Mouse (Mus musculus) CH12.LX (cell line): ENCODE measurements around the gene Ppp1r14a. TPM values are rescaled to one million over a fixed set of nuclear protein-coding genes. Genes with fewer than 3 reads are reported as not detected.

Experiments
- DNase-seq: peaks from one replicate; pipeline ENCODE4 v3.0.0-alpha.2; 2013; ENCODE audit errors: extremely low read depth
- H3K27ac ChIP-seq: 2 replicates; pipeline ENCODE4 v1.5.1; 2012; ENCODE audit warnings: low read depth, mild to moderate bottlenecking, control low read depth, moderate library complexity; ENCODE audit not compliant: insufficient read depth
- H3K27me3 ChIP-seq: replicated peaks from 2 replicates; pipeline ENCODE3; 2012; ENCODE audit warnings: inconsistent platforms
- H3K36me3 ChIP-seq, 2 experiments: replicated peaks in 1 of 2; 2 replicates each; pipeline versions ENCODE3 to v1.6.1; 2012; ENCODE audit warnings: inconsistent platforms in 1 of 2, low read length in 1 of 2, mild to moderate bottlenecking in 1 of 2, mixed read lengths in 1 of 2, moderate library complexity in 1 of 2; ENCODE audit not compliant: control insufficient read depth in 1 of 2, insufficient read depth in 1 of 2
- H3K4me1 ChIP-seq, 2 experiments: 2 replicates each; pipeline ENCODE4 v1.6.1; 2012; ENCODE audit warnings: inconsistent platforms in 1 of 2, moderate library complexity in 1 of 2; ENCODE audit not compliant: insufficient read depth in 2 of 2, control insufficient read depth in 1 of 2
- H3K4me2 ChIP-seq: 2 replicates; pipeline ENCODE4 v1.6.1; 2012; ENCODE audit warnings: low read depth, mild to moderate bottlenecking, control low read depth; ENCODE audit not compliant: poor library complexity, insufficient read depth, severe bottlenecking
- H3K4me3 ChIP-seq, 3 experiments: fragments of 150-350 bp in 1 of 3; sonication (generic) in 1 of 3; replicated peaks in 1 of 3; 2 replicates each; pipeline versions ENCODE3 to v1.5.1; 2011 to 2012; ENCODE audit warnings: low read depth in 2 of 3, low read length in 2 of 3, mild to moderate bottlenecking in 2 of 3, moderate library complexity in 2 of 3, control low read depth in 1 of 3, improper control_type of control experiment in 1 of 3, inconsistent platforms in 1 of 3, mixed read lengths in 1 of 3; ENCODE audit not compliant: poor library complexity in 1 of 3
- H3K79me2 ChIP-seq: replicated peaks from 2 replicates; pipeline ENCODE4 v1.6.1; 2012; ENCODE audit warnings: mild to moderate bottlenecking, moderate library complexity; ENCODE audit not compliant: control insufficient read depth, poor library complexity, insufficient read depth, severe bottlenecking; ENCODE audit errors: extremely low read depth
- H3K9ac ChIP-seq: 2 replicates; pipeline ENCODE4 v1.6.1; 2012; ENCODE audit warnings: low read depth, mild to moderate bottlenecking, control low read depth, moderate library complexity; ENCODE audit not compliant: insufficient read depth
- H3K9me3 ChIP-seq: replicated peaks from 2 replicates; pipeline ENCODE3; 2012; ENCODE audit warnings: low read length, inconsistent platforms, mixed read lengths
- BHLHE40 ChIP-seq: IDR thresholded peaks from 2 replicates; pipeline ENCODE4 v1.6.1; 2011; ENCODE audit warnings: mild to moderate bottlenecking, low read depth, low read length, improper control_type of control experiment
- CHD1 ChIP-seq: IDR thresholded peaks from 2 replicates; pipeline ENCODE4 v1.6.1; 2012; ENCODE audit warnings: low read depth, low read length, improper control_type of control experiment, inconsistent platforms
- CHD2 ChIP-seq: IDR thresholded peaks from 2 replicates; pipeline ENCODE4 v1.6.1; 2011; ENCODE audit warnings: low read length, improper control_type of control experiment
- CTCF ChIP-seq, 2 experiments: IDR thresholded peaks in 1 of 2; conservative IDR thresholded peaks in 1 of 2; 2 replicates each; pipeline ENCODE4 v1.5.1; 2011 to 2012; ENCODE audit warnings: low read depth in 2 of 2, low read length in 2 of 2, improper control_type of control experiment in 1 of 2, inconsistent platforms in 1 of 2, mild to moderate bottlenecking in 1 of 2, moderate library complexity in 1 of 2
- ELF1 ChIP-seq: IDR thresholded peaks from 2 replicates; pipeline ENCODE4 v1.6.1; 2014; ENCODE audit warnings: low read depth, mild to moderate bottlenecking, inconsistent platforms, low read length, improper control_type of control experiment
- EP300 ChIP-seq: IDR thresholded peaks from 2 replicates; pipeline ENCODE4 v1.6.1; 2011; ENCODE audit warnings: low read length, improper control_type of control experiment
- ETS1 ChIP-seq: conservative IDR thresholded peaks from 2 replicates; pipeline ENCODE4 v1.6.1; 2012; ENCODE audit warnings: low read depth, mild to moderate bottlenecking, inconsistent platforms, low read length, improper control_type of control experiment, moderate library complexity
- GABPA ChIP-seq: IDR thresholded peaks from 2 replicates; pipeline ENCODE4 v1.6.1; 2012; ENCODE audit warnings: low read depth, low read length, improper control_type of control experiment, inconsistent platforms; ENCODE audit not compliant: insufficient replicate concordance
- JUN ChIP-seq: IDR thresholded peaks from 2 replicates; pipeline ENCODE4 v1.6.1; 2011; ENCODE audit warnings: low read depth, mild to moderate bottlenecking, low read length, improper control_type of control experiment, moderate library complexity; ENCODE audit not compliant: insufficient read depth
- JUND ChIP-seq: conservative IDR thresholded peaks from 2 replicates; pipeline ENCODE4 v1.6.1; 2011; ENCODE audit warnings: low read depth, low read length, improper control_type of control experiment
- KAT2A ChIP-seq: IDR thresholded peaks from 2 replicates; pipeline ENCODE4 v1.6.1; 2012; ENCODE audit warnings: low read length, improper control_type of control experiment, inconsistent platforms; ENCODE audit not compliant: insufficient replicate concordance
- MAFK ChIP-seq: IDR thresholded peaks from 2 replicates; pipeline ENCODE4 v1.6.1; 2011; ENCODE audit warnings: low read length, improper control_type of control experiment; ENCODE audit not compliant: insufficient replicate concordance
- MAX ChIP-seq: IDR thresholded peaks from 2 replicates; pipeline ENCODE4 v1.6.1; 2011; ENCODE audit warnings: low read length, improper control_type of control experiment
- MAZ ChIP-seq: IDR thresholded peaks from 2 replicates; pipeline ENCODE4 v1.6.1; 2012; ENCODE audit warnings: low read depth, mild to moderate bottlenecking, inconsistent platforms, low read length, improper control_type of control experiment, moderate library complexity
- MEF2A ChIP-seq: IDR thresholded peaks from 2 replicates; pipeline ENCODE4 v1.6.1; 2014; ENCODE audit warnings: low read depth, mild to moderate bottlenecking, inconsistent platforms, low read length, improper control_type of control experiment, borderline replicate concordance
- MXI1 ChIP-seq: IDR thresholded peaks from 2 replicates; pipeline ENCODE4 v1.6.1; 2011; ENCODE audit warnings: mild to moderate bottlenecking, low read depth, low read length, improper control_type of control experiment
- NRF1 ChIP-seq: IDR thresholded peaks from 2 replicates; pipeline ENCODE4 v1.6.1; 2014; ENCODE audit warnings: low read depth, mild to moderate bottlenecking, inconsistent platforms, low read length, improper control_type of control experiment, moderate library complexity
- PAX5 ChIP-seq: IDR thresholded peaks from 2 replicates; pipeline ENCODE4 v1.6.1; 2012; ENCODE audit warnings: low read length, inconsistent platforms, mixed read lengths
- POLR2A ChIP-seq: IDR thresholded peaks from 2 replicates; pipeline ENCODE4 v1.6.1; 2011; ENCODE audit warnings: low read depth, mild to moderate bottlenecking, improper control_type of control experiment, low read length
- RAD21 ChIP-seq: IDR thresholded peaks from 2 replicates; pipeline ENCODE4 v1.6.1; 2011; ENCODE audit warnings: low read depth, mild to moderate bottlenecking, low read length, improper control_type of control experiment, moderate library complexity
- SMC3 ChIP-seq: IDR thresholded peaks from 2 replicates; pipeline ENCODE4 v1.6.1; 2011; ENCODE audit warnings: low read depth, low read length, improper control_type of control experiment
- UBTF ChIP-seq: IDR thresholded peaks from 2 replicates; pipeline ENCODE4 v1.6.1; 2012; ENCODE audit warnings: low read depth, mild to moderate bottlenecking, inconsistent platforms, low read length, improper control_type of control experiment, moderate library complexity
- ZKSCAN1 ChIP-seq: IDR thresholded peaks from 2 replicates; pipeline ENCODE4 v1.6.1; 2012; ENCODE audit warnings: low read depth, inconsistent platforms, low read length, improper control_type of control experiment, borderline replicate concordance
- ZMIZ1 ChIP-seq: IDR thresholded peaks from 2 replicates; pipeline ENCODE4 v1.6.1; 2012; ENCODE audit warnings: low read depth, mild to moderate bottlenecking, inconsistent platforms, low read length, improper control_type of control experiment
- ZNF384 ChIP-seq: IDR thresholded peaks from 2 replicates; pipeline ENCODE4 v1.6.1; 2012; ENCODE audit warnings: low read depth, low read length, improper control_type of control experiment, inconsistent platforms
- dilution Hi-C: fragments of 300-500 bp; cut with MboI; formaldehyde crosslinking; loops from 2 replicates; pipeline ENCODE4 v1.14.3; 2020; ENCODE audit warnings: low sequenced_read_pairs; ENCODE audit not compliant: extremely low pct_unique_long_range_greater_than_20kb, extremely low pct_ligation_motif_present
- in situ Hi-C: fragments of 300-500 bp; cut with MboI; formaldehyde crosslinking; loops from 3 replicates; pipeline ENCODE4 v1.14.3; 2019; ENCODE audit warnings: low sequenced_read_pairs, low pct_ligation_motif_present, low pct_unique_long_range_greater_than_20kb, mixed read lengths
- polyA plus RNA-seq: library from polyadenylated mRNA; unstranded; fragments of >175 nt; gene quantifications from 2 replicates; pipeline ENCODE4 v1.2.1, GENCODE M21; 2012; ENCODE audit warnings: low read depth; ENCODE audit not compliant: insufficient read length
- total RNA-seq, 2 experiments: library from RNA; depleted of rRNA; stranded (reverse); fragments of 300-350 nt in 1 of 2; fragments of >200 nt in 1 of 2; gene quantifications; 2 replicates each; pipeline ENCODE4 v1.2.3; 2012 to 2014

Ppp1r14a gene
- total and polyA plus RNA-seq, 3 experiments = not detected

DNA sequence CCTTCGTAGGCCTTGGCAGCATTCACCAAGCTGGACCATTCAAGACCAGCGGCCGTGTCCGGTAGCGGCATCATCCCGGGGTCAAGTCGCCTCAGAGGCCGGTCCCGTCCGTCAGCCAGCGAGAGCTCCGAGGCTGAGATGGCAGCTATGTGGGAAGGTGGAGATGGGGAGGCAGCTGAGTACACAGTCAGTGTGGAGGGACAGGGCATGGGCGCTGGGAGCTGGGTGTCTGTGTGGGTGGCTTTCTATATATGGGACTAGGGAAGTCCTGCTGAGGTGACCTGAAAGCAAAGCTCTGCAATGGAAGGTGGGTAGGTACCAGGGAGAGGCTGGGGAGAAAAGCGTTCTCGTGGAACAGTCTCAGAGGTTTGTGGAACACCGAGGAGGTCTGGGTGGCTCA is 39.9 kb downstream of the Ppp1r14a start:
- Histone ChIP-seq H3K4me1 (peaks cover 0 to 11% of the 10 kb centered on the region in 2 experiments; a peak in 2 of 4 replicates), H3K79me2 (no peaks in the 10 kb centered on the region)
- TF ChIP-seq ELF1 (no peak), MAZ (no peak), SMC3 (no peak), MAFK (no peak), MXI1 (no peak), EP300 (no peak), JUN (no peak), BHLHE40 (no peak), UBTF (no peak), ZNF384 (no peak), RAD21 (no peak), ETS1 (no peak), CTCF (conservative IDR thresholded peaks at IDR 0.05 in 1 of 2, IDR thresholded peaks at IDR 0.05 in 1 of 2; ENCODE audit: low read depth in 2 of 2, low read length in 2 of 2) (no peak), POLR2A (no peak), ZKSCAN1 (no peak), NRF1 (no peak), PAX5 (no peak), CHD1 (no peak), MEF2A (no peak)
- TF ChIP-seq, all 38 proteins: peak for 0
- H3K27ac ChIP-seq = no peak overlapping the region
- dilution Hi-C loops = no loop called here
- H3K36me3 ChIP-seq = peaks cover 5 to 56% of the 10 kb centered on the region in 2 experiments
- no peak for DNase-seq
- H3K4me2 ChIP-seq = no peak overlapping the region
- H3K27me3 ChIP-seq = no peaks in the 10 kb centered on the region
- in situ Hi-C loops = no loop called here
- no peak overlapping the region for H3K4me3 ChIP-seq
- H3K9me3 ChIP-seq = no peaks in the 10 kb centered on the region
- H3K9ac ChIP-seq = no peak overlapping the region

GRCm38 (mm10) chr7:29334156-29334555 is 45.0 kb downstream of the Ppp1r14a start:
- no peak for TF ChIP-seq POLR2A
- TF ChIP-seq CHD1 = no peak
- TF ChIP-seq MAFK = no peak
- no peak for TF ChIP-seq MAX
- no peak for TF ChIP-seq PAX5
- TF ChIP-seq KAT2A = no peak
- no peak for TF ChIP-seq ZMIZ1
- TF ChIP-seq CHD2 = no peak
- TF ChIP-seq GABPA = no peak
- TF ChIP-seq JUND = no peak
- TF ChIP-seq NRF1 = no peak
- TF ChIP-seq, all 38 proteins: peak for 0
- Histone ChIP-seq H3K36me3 (peaks cover 5 to 51% of the 10 kb centered on the region in 2 experiments), H3K9me3 (no peaks in the 10 kb centered on the region), H3K4me2 (no peak overlapping the region), H3K9ac (no peak overlapping the region), H3K79me2 (no peaks in the 10 kb centered on the region), H3K4me1 (peaks cover 0 to 22% of the 10 kb centered on the region in 2 experiments; a peak in 2 of 4 replicates), H3K27me3 (no peaks in the 10 kb centered on the region), H3K27ac (no peak overlapping the region), H3K4me3 (no peak overlapping the region)
- dilution Hi-C loops (no loop called here), in situ Hi-C loops (no loop called here)
- no peak for DNase-seq
